Mouse (Mus musculus): ENCODE data around the gene Tbc1d24. TPM values are rescaled to one million over a fixed set of nuclear protein-coding genes. Genes with fewer than 3 reads are reported as not detected.

Tbc1d24 gene
- total RNA-seq, 1 experiment from 2014 or later, result 22.4 TPM

- no peak for DNase-seq
Observed at GRCm38 (mm10) chr17:24209916-24210240, 4.5 kb upstream of the Tbc1d24 start.

- DNase-seq, result peak; percentile 57
Observed at GRCm38 (mm10) chr17:24209043-24209915, 3.9 kb upstream of the Tbc1d24 start, which contains the start of gene Ntn3. Gene Ntn3 (minus strand): TSS chr17:24209531.

GRCm38 (mm10) chr17:24208641-24209042 is 3.3 kb upstream of the Tbc1d24 start:
- peak; percentile 33 for DNase-seq

- no peak for DNase-seq
Observed at GRCm38 (mm10) chr17:24207768-24208640, 2.6 kb upstream of the Tbc1d24 start.

- peak; percentile 65 for DNase-seq
Observed at GRCm38 (mm10) chr17:24206451-24207351, 1.3 kb upstream of the Tbc1d24 start.

GRCm38 (mm10) chr17:24205908-24206361 is 573 bp upstream of the Tbc1d24 start:
- peak; percentile 52 for DNase-seq

- no peak for DNase-seq
Observed at GRCm38 (mm10) chr17:24204846-24205245, 516 bp downstream of the Tbc1d24 start.

GRCm38 (mm10) chr17:24203611-24204534 is 1.5 kb downstream of the Tbc1d24 start:
- DNase-seq, result peak; percentile 21

GRCm38 (mm10) chr17:24203068-24203467 is 2.3 kb downstream of the Tbc1d24 start:
- DNase-seq, result no peak

- DNase-seq, result no peak
Observed at GRCm38 (mm10) chr17:24201092-24201491, 4.3 kb downstream of the Tbc1d24 start.

GRCm38 (mm10) chr17:24199741-24200140 is 5.6 kb downstream of the Tbc1d24 start:
- no peak for DNase-seq

GRCm38 (mm10) chr17:24199252-24199651 is 6.1 kb downstream of the Tbc1d24 start:
- DNase-seq, result no peak

GRCm38 (mm10) chr17:24197032-24197824 is 8.1 kb downstream of the Tbc1d24 start:
- DNase-seq, result no peak

GRCm38 (mm10) chr17:24195349-24195748 is 10.0 kb downstream of the Tbc1d24 start:
- DNase-seq, result no peak

- no peak for DNase-seq
Observed at GRCm38 (mm10) chr17:24193769-24194168, 11.6 kb downstream of the Tbc1d24 start.

- no peak for DNase-seq
Observed at GRCm38 (mm10) chr17:24193268-24193667, 12.1 kb downstream of the Tbc1d24 start.

- DNase-seq, result no peak
Observed at GRCm38 (mm10) chr17:24192848-24193247, 12.5 kb downstream of the Tbc1d24 start.

GRCm38 (mm10) chr17:24191481-24191880 is 13.9 kb downstream of the Tbc1d24 start:
- no peak for DNase-seq

GRCm38 (mm10) chr17:24190934-24191333 is 14.4 kb downstream of the Tbc1d24 start:
- no peak for DNase-seq

GRCm38 (mm10) chr17:24174259-24174658 is 31.1 kb downstream of the Tbc1d24 start:
- no peak for DNase-seq
